Mouse (Mus musculus): ENCODE measurements around the gene Prkab2. TPM values are rescaled to one million over a fixed set of nuclear protein-coding genes. Genes with fewer than 3 reads are reported as not detected.
A peak's percentile ranks its signal among the peaks of the same experiment; 100 is the strongest.

Prkab2 gene
- total and polyA plus RNA-seq, 3 experiments, result 3.3 to 7.0 TPM; not detected in 1

GRCm38 (mm10) chr3:97654901-97655300 lies 3.1 kb upstream of the Prkab2 start:
- H3K4me1 ChIP-seq (ENCODE audit: control insufficient read depth in 1 of 2, insufficient read depth in 2 of 2, low read length in 2 of 2), result peaks cover 5 to 17% of the 10 kb centered on the region in 2 experiments
- H3K79me2 ChIP-seq (ENCODE audit: control insufficient read depth, insufficient read depth, low read length, poor library complexity), result peaks cover 3% of the 10 kb centered on the region; the same call in 1 of the 2 replicates
- no peaks in the 10 kb centered on the region for H3K9me3 ChIP-seq (replicated peaks; ENCODE audit: insufficient read depth, low read length)
- no peak overlapping the region for H3K4me3 ChIP-seq (ENCODE audit: control insufficient read depth in 1 of 2, insufficient read depth in 1 of 2, low read depth in 2 of 2, low read length in 2 of 2)
- peaks cover 0 to 3% of the 10 kb centered on the region in 2 experiments; a peak in 3 of 4 replicates for H3K27me3 ChIP-seq (ENCODE audit: control insufficient read depth in 1 of 2, insufficient read depth in 2 of 2, low read length in 2 of 2)
- DNase-seq (ENCODE audit: low read depth, low spot score), result peak; percentile 85
- H3K27ac ChIP-seq (ENCODE audit: control insufficient read depth, low read depth, low read length), result no peak overlapping the region
- no peak overlapping the region for H3K9ac ChIP-seq (ENCODE audit: control insufficient read depth, low read depth, low read length, poor library complexity, severe bottlenecking)
- TF ChIP-seq TCF12 (IDR thresholded peaks at IDR 0.05; ENCODE audit: low read depth, low read length) (no peak), CTCF (IDR thresholded peaks at IDR 0.05 in 2 of 3, conservative IDR thresholded peaks at IDR 0.05 in 1 of 3; ENCODE audit: control insufficient read depth in 1 of 3, insufficient read depth in 1 of 3, low read depth in 2 of 3, low read length in 3 of 3, poor library complexity in 1 of 3, severe bottlenecking in 1 of 3) (peak; percentile 78 to 89 (median 83)), KAT2A (conservative IDR thresholded peaks at IDR 0.05; ENCODE audit: low read depth, low read length) (no peak), ZC3H11A (IDR thresholded peaks at IDR 0.05; ENCODE audit: low read depth, low read length) (peak; percentile 36; the same call in 1 of the 2 replicates), ZNF384 (IDR thresholded peaks at IDR 0.05; ENCODE audit: low read depth, low read length) (0 out of 2 replicates have a peak, but pooled peaks have one; percentile 29), MYC (IDR thresholded peaks at IDR 0.05; ENCODE audit: low read depth, low read length) (peak; percentile 66; the same call in 1 of the 2 replicates), SMC3 (IDR thresholded peaks at IDR 0.05; ENCODE audit: low read depth, low read length) (peak; percentile 65), MXI1 (IDR thresholded peaks at IDR 0.05; ENCODE audit: low read depth, low read length) (no peak), RAD21 (IDR thresholded peaks at IDR 0.05; ENCODE audit: low read depth, low read length) (peak; percentile 80)
- H3K36me3 ChIP-seq (ENCODE audit: control insufficient read depth in 1 of 2, insufficient read depth in 2 of 2, low read length in 2 of 2), result peaks cover 0 to 15% of the 10 kb centered on the region in 2 experiments; a peak in 2 of 4 replicates

DNA sequence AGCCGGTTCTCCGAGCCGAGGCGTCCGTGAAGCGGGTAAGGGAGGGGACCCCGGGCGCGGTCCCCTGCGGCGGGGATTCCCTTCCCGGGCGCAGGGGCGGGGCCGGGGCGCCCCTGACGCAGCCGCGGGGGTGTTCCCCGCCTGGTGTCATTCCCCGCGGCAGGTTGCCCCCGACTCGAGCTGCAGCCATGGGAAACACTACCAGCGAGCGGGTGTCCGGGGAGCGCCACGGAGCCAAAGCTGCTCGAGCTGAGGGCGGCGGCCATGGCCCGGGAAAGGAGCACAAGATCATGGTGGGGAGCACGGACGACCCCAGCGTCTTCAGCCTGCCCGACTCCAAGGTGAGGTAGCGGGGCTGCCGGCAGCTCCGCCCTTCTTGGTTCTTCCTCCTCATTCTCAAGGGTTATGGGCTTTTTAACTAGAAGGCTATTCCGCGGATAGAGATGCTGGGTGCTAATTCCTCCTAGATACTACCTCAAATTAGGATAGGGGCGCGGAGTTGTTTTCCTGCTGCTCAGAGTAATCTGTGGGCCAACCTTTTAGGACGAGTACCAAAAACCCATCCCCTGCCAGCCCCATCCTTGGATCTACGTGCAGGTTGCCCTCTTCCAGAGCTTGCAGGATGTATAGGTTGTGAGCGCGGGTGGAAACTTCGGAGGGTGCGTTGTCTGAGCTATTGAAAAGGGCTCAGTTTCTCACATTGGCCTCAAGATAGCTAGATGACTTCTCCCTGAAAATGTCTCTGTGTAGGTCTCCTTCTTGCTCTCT lies 617 bp downstream of the Prkab2 start:
- DNase-seq (ENCODE audit: low read depth, low spot score), result peak; percentile 93
- peaks cover 0 to 25% of the 10 kb centered on the region in 2 experiments; a peak in 2 of 4 replicates for H3K36me3 ChIP-seq (ENCODE audit: control insufficient read depth in 1 of 2, insufficient read depth in 2 of 2, low read length in 2 of 2)
- no peak overlapping the region for H3K27ac ChIP-seq (ENCODE audit: control insufficient read depth, low read depth, low read length)
- no peaks in the 10 kb centered on the region for H3K27me3 ChIP-seq (ENCODE audit: control insufficient read depth in 1 of 2, insufficient read depth in 2 of 2, low read length in 2 of 2)
- peak overlapping the region; percentile 76 for H3K9ac ChIP-seq (ENCODE audit: control insufficient read depth, low read depth, low read length, poor library complexity, severe bottlenecking)
- peaks cover 3% of the 10 kb centered on the region; the same call in 1 of the 2 replicates for H3K79me2 ChIP-seq (ENCODE audit: control insufficient read depth, insufficient read depth, low read length, poor library complexity)
- H3K4me3 ChIP-seq (ENCODE audit: control insufficient read depth in 1 of 2, insufficient read depth in 1 of 2, low read depth in 2 of 2, low read length in 2 of 2), result peak overlapping the region; percentile 83 to 94
- H3K4me1 ChIP-seq (ENCODE audit: control insufficient read depth in 1 of 2, insufficient read depth in 2 of 2, low read length in 2 of 2), result peaks cover 8 to 26% of the 10 kb centered on the region in 2 experiments
- H3K9me3 ChIP-seq (replicated peaks; ENCODE audit: insufficient read depth, low read length), result no peaks in the 10 kb centered on the region
- TF ChIP-seq ZNF384 (IDR thresholded peaks at IDR 0.05; ENCODE audit: low read depth, low read length), result no peak
- TF ChIP-seq NELFE (IDR thresholded peaks at IDR 0.05; ENCODE audit: low read depth, low read length), result peak; percentile 48; the same call in 1 of the 2 replicates
- no peak for TF ChIP-seq HCFC1 (IDR thresholded peaks at IDR 0.05; ENCODE audit: low read depth, low read length)
- TF ChIP-seq USF2 (IDR thresholded peaks at IDR 0.05; ENCODE audit: borderline replicate concordance in 1 of 2, insufficient read depth in 1 of 2, low read depth in 1 of 2, low read length in 2 of 2), result no peak
- no peak for TF ChIP-seq RCOR1 (IDR thresholded peaks at IDR 0.05; ENCODE audit: low read depth, low read length)
- no peak for TF ChIP-seq GABPA (IDR thresholded peaks at IDR 0.05; ENCODE audit: low read depth, low read length)
- TF ChIP-seq E2F4 (IDR thresholded peaks at IDR 0.05; ENCODE audit: borderline replicate concordance, low read depth, low read length), result no peak
- no peak for TF ChIP-seq ZKSCAN1 (IDR thresholded peaks at IDR 0.05; ENCODE audit: low read depth, low read length)
- TF ChIP-seq MEF2A (IDR thresholded peaks at IDR 0.05; ENCODE audit: extremely low read depth, insufficient replicate concordance, low read depth, low read length, poor library complexity, severe bottlenecking), result no peak
- no peak; the same call in 1 of the 2 replicates for TF ChIP-seq UBTF (IDR thresholded peaks at IDR 0.05; ENCODE audit: borderline replicate concordance, insufficient read depth, low read depth, low read length)
- no peak for TF ChIP-seq JUND (IDR thresholded peaks at IDR 0.05; ENCODE audit: low read depth, low read length)
- peak; percentile 7; the same call in 1 of the 2 replicates for TF ChIP-seq MXI1 (IDR thresholded peaks at IDR 0.05; ENCODE audit: low read depth, low read length)
- TF ChIP-seq MYC (IDR thresholded peaks at IDR 0.05; ENCODE audit: low read depth, low read length), result no peak
- TF ChIP-seq SIN3A (IDR thresholded peaks at IDR 0.05; ENCODE audit: low read length), result peak; percentile 8; the same call in 1 of the 2 replicates
- TF ChIP-seq MAX (IDR thresholded peaks at IDR 0.05; ENCODE audit: low read length), result peak; percentile 48; the same call in 1 of the 2 replicates
- no peak; a peak in 1 of 4 replicates for TF ChIP-seq POLR2A (IDR thresholded peaks at IDR 0.05; ENCODE audit: control insufficient read depth in 1 of 2, insufficient read depth in 1 of 2, low read depth in 1 of 2, low read length in 2 of 2, poor library complexity in 1 of 2)
- TF ChIP-seq EP300 (IDR thresholded peaks at IDR 0.05; ENCODE audit: low read depth in 1 of 2, low read length in 2 of 2), result no peak
- 0 out of 2 replicates have a peak, but pooled peaks have one; percentile 3 for TF ChIP-seq TCF12 (IDR thresholded peaks at IDR 0.05; ENCODE audit: low read depth, low read length)
- TF ChIP-seq ETS1 (IDR thresholded peaks at IDR 0.05; ENCODE audit: low read depth, low read length), result no peak
- TF ChIP-seq POLR2AphosphoS2 (IDR thresholded peaks at IDR 0.05; ENCODE audit: low read length), result no peak
- 0 out of 2 replicates have a peak, but pooled peaks have one; percentile 37 for TF ChIP-seq TBP (IDR thresholded peaks at IDR 0.05; ENCODE audit: low read depth, low read length)
- no peak for TF ChIP-seq USF1 (IDR thresholded peaks at IDR 0.05; ENCODE audit: low read depth, low read length)
- TF ChIP-seq POLR2AphosphoS5 (IDR thresholded peaks at IDR 0.05; ENCODE audit: borderline replicate concordance, low read depth, low read length), result no peak

Measured in MEL (cell line).